Mouse (Mus musculus) brain, embryonic 14.5 days (tissue): ENCODE measurements at regions not wholly inside any gene's neighbourhood (a gene's known extent, or its start where the extent isn't known, plus 50 kb on each side); places are given as distances from the start of the nearest gene placed in this dataset.
A peak's percentile ranks its signal among the peaks of the same experiment; 100 is the strongest.

Experiments used
- DNase-seq: peaks from one replicate; pipeline ENCODE4 v3.0.0-alpha.2; 2011; ENCODE audit warnings: low read depth
- CTCF ChIP-seq: fragments of 200-500 bp; IDR thresholded peaks from 2 replicates; pipeline ENCODE4 v1.5.1; 2012; ENCODE audit warnings: inconsistent platforms, mild to moderate bottlenecking, moderate library complexity, borderline replicate concordance; ENCODE audit not compliant: insufficient read depth, insufficient read length; ENCODE audit errors: extremely low read depth
- POLR2A ChIP-seq: fragments of 200-500 bp; IDR thresholded peaks from 2 replicates; pipeline ENCODE4 v1.6.1; 2012; ENCODE audit warnings: mild to moderate bottlenecking, inconsistent platforms, borderline replicate concordance; ENCODE audit not compliant: poor library complexity, insufficient read depth, insufficient read length, severe bottlenecking; ENCODE audit errors: extremely low read depth

DNA sequence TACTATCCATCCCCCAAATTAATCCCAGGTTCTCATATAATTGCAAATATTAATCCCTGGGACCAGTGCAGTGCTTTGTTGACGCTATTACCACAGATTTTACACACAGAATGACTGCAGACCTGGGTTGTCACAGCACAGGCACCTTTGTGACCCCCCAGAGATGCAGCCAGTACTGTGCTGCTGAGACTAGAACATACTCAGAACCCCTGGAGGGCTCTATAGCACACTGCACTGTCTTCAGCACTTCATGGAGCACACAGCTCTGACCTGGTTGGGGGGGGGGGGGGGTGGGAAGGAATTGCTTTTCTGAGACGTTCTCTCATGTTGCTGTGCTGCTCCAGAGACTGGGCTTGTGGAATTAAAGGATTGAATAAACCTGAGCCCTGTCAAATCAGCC is 154.9 kb upstream of the Gm34302 start:
- DNase-seq: no peak
- TF ChIP-seq CTCF (no peak), POLR2A (no peak)

DNA sequence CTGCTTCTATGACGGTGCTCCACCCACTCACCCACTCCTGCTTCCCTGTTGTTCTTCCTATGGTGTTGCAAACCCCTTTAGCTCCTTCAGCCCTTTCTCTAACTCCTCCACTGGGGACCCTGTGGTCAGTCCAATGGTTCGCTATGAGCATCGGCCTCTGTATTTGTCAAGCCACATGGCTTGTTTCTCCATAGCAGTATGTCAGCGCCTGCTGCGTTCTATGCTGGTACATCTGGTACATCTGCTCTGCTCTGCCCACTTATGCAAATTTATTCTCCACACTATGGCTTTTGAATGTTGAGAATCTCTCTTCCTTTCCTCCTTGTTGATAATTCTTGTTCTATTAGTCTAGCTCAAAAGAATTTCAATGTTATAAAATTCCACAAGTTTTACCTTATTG is 154.2 kb upstream of the Gm34302 start:
- no peak for TF ChIP-seq CTCF
- no peak for TF ChIP-seq POLR2A
- DNase-seq: peak; percentile 29

DNA sequence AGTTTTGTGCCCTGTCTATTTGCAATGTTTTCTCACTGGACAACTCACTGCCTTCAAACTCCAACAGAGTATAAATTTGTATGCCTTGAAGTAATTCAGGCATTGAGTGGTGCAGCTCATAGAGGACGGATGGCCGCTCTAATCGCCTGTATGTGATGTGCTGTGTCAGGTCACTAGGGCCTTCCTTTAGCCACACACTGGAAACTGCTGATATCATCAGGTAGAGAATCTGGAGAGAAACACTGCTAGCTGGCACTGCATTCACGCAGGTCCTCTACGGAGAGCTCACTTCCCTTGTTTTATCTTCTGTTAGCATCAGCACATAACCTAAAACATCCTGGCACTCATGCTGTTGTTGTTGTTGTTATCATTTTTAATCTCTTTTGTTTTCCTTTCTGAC is 144.0 kb upstream of the Gm34302 start:
- no peak for TF ChIP-seq POLR2A
- no peak for TF ChIP-seq CTCF
- no peak for DNase-seq

DNA sequence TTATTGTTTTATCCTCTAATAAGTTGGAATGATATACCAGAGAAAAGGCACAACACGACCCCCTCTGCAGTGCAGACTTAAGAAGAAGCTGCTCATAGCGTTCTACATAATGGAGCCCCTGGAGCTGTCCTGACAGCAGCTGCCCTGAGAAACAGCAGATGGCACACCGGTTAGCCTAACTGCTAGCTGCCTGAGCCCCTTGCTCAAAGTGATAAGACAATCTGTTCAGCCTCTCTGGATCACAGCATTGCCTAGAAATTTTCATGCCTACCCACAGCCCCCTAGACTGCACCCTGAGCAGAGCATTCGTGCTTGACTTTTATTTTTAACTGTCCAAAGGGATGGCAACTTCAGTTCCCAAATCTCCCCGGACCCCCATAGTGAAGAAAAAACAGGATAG is 132.4 kb upstream of the Gm34302 start:
- peak; percentile 84 for DNase-seq
- no peak for TF ChIP-seq POLR2A

DNA sequence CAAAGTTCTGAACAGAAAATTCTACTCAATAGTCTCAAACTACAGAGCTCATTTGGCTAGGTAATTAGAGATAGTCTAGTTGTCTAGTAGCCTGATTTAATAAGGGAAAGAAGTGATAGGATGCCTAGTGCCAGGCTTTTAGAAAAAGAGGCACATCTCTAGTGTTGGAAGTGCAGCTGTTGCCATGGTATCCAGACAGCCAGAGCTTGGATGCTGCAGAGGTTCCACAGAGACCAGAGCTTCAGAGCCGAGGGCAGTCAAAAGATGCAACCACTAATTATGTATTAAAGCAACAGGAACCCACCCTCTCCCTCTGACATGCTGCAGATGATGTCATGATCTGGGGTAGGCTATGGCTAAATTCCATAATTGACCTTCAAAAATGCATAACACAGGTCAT is 130.0 kb upstream of the Gm34302 start:
- peak; percentile 76 for DNase-seq
- TF ChIP-seq POLR2A: no peak
- no peak for TF ChIP-seq CTCF

DNA sequence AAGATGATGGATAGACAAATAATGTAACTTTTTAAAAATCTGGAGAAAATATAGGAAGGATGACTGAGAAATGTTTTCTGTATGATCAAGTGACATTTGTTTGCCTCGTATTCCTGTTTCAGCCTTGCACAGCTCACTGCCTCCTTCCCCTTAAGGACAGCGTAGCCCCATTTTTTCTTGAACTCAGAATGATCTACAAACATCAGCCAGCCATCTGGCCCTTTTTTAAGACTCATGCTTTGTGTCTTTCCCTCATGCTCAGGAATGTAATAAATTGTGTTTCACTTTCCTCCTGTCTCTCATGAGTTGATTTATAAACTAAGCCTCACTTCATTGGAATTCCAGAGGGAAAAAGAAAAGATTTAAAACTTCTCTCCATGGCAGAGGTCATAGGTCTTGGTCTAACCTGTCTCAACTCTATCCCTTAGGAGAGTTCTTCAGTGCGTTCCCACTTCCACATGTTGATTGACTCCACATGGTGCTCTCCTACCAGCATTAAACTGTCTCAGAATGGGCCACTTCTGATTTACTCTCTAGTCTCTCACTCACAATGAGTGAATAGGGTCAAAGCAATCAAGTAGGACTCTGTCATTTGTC is 129.2 kb upstream of the Gm34302 start:
- TF ChIP-seq POLR2A (no peak), CTCF (no peak)
- DNase-seq: no peak

DNA sequence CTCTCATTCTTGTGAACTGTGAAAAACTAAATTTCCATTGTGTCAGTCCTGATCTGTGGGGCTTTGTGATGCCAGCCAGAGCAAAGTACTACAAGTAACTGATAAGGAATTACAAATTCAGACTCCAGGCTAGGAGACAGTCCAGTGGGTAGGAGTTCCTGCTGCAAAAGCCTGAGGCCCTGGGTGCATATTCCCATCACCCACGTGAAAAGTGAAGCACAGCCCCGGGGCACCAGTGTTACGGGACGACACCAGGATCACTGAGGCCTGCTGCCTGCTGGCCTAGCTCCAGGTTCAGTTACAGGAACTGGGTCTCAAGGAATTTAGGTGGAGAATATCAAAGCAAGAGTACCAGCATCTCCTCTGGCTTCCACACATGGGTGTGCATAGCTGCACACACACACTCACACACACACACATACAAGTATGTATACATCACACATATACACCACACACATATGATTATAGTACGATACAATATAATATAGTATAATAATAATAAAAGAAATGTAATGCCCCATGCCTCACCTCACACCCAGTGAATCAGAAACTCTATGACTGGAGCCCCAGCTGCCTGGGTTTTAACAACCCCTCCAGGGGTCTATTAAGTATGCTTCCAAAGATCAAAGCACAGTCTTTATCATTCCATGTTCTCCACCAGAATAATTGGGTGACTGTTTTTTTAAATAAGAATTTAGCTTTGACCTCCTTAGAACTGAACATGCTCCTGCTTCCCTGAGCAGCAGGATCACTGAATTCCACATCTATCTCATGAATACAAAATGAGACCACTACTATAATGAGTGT is 126.6 kb upstream of the Gm34302 start:
- peak; percentile 53 for DNase-seq
- TF ChIP-seq CTCF (no peak), POLR2A (no peak)

DNA sequence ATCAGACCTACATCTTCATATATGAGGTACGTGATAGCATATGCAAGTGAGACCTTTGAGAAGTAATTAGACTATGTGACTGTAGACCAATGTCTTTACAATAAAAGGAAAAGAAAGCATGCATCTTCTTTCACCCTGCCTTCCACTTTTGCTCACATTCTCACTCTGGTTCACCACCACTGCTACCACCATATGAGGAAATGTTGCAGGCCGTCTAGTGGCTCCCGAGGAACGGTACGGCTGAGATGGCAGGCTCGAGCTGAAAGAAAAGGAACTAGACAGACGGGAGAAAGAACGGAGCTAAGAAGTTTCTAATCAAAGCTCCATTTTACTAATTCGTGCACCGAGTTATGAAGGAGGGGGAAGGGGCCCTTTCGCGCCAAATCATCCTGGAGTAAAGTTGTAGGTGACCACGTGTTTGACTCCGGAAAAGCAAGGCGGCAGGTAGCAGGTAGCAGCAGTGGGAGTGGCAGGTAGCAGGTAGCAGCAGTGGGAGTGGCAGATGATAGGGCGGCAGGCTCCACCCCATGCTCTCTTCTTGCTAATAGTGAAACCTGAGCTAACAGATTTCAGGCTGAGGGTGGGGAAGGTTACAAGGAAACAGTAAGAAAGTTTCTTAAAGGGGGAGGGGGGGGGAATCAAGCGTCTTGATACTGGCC is 125.9 kb upstream of the Gm34302 start:
- no peak for DNase-seq
- TF ChIP-seq POLR2A: no peak
- TF ChIP-seq CTCF: no peak

DNA sequence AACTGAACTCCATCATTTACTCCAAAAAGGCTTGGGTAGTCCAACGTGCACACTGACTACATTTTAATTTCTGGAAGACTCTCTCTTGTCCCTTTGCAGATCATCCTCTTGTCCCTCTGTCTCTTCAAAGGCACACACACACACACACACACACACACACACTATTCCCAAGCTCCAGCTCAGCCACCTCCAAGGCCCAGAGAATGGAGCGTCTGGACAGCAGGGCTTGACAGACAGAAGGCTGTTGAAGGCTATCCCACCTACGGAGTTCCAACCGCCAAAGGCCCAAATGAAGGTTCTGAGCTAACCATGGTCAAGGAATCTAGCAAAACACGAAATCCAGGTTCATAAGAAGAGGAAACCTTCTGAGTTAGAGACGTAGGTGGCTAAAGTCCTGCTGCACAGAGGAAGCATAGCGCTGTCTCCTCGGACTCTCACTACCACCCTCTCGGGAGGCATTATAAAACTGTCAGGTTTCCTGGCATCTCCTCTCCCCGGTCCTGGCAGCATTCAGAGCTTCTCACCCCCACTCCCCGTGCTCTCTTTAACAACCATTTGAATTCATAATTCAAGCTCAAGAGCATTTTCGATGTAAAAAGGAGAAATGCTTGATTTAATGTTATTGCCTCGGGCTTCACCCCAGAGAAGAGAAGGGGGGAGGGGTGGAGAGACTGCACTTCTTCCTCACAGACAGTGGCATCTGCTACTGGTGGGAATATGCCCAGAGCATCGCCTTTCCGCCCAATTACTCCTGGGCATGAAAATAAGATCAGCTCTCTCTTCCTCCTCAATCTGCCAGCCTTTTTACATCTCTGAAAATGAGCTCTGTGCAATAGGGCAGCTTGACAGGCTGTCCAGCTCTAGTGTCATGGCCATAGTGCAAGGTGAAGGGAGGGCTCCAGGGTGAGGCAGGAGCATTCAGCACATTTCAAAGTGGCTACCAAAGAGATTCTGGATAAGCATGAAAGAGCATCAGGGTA is 99.3 kb upstream of the Gm34302 start:
- DNase-seq: peak; percentile 81
- TF ChIP-seq POLR2A (no peak), CTCF (no peak)

DNA sequence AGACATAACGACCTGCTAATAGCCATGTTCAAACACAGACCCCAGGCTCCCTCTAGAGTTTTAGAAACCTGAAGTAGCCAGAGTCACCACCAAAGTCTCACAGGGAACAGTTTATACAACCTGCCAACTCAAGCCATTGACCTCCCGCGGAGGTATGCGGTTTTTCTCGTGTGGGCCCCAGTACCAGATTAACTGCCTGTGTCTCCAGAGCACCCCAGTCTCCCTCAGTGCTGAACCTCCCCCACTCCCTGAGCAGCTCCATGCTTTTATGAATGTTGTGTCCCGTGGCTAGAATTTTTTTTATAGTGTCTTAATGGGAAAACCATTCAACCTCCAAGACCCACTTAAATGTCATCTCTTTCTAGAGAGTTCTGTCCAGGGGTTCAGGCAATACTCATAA is 98.5 kb upstream of the Gm34302 start:
- TF ChIP-seq CTCF (no peak), POLR2A (no peak)
- DNase-seq: no peak

DNA sequence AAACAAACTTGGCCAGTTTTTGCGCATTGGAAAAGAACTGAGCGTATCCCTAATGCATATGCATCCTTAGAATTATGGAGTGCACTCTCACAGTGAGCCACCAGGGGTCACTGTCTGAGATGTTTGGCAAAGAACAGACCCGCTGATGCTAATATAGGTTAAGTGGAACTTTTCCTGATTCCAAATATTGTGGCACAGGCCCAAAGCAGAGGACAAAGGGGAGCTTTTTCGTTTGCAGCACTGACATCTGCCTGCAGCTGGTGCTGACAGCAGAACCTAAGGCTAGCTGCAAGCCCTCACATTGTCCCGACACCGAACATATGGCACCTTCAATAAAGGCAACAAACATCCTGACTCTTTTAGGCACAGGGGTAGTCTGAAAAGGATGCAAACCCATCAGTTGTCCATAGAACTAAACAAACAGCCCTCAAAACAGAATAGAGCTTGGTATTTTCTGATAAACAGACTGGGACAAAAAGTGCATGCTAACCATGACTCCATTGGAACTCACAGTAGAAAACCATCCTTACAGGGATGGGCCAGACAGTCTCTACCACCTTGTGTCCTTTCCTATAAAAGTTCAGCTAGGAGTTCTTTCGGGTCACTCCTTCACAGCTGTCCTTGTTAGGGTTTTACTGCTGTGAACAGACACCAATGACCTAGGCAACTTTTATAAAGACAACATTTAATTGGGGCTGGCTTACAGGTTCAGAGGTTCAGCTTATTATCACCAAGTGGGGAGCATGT is 87.1 kb upstream of the Gm34302 start:
- peak; percentile 88 for DNase-seq
- no peak for TF ChIP-seq POLR2A
- TF ChIP-seq CTCF: peak; percentile 81; the same call in 1 of the 2 replicates

DNA sequence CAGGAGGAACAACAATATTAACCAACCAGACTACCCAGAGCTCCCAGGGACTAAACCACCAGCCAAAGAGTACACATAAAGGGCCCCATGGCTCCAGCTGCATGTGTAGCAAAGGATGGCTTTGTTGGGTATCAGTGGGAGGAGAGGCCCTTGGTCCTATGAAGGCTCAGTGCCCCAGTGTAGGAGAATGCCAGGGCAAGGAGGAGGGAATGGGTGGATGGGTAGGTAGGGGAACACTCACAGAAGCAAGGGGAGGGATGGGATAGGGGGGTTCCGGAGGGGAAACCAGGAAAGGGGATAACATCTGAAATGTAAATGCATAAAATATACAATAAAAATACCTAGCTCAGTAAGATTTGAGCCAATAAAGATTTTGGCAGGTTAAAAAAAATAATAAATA is 86.4 kb upstream of the Gm34302 start:
- no peak for TF ChIP-seq POLR2A
- TF ChIP-seq CTCF: no peak
- no peak for DNase-seq
